Mouse (Mus musculus) embryonic stem cell, embryonic (primary cell): ENCODE data around the gene Thra.

Experiments used
- CTCF ChIA-PET, 4 experiments: fragments of 300-600 bp in 2 of 4; fragments of 350-600 bp in 2 of 4; sonication (Branson Sonifier 250); formaldehyde crosslinking; loops; one replicate each; lab custom pipeline; 2022; ENCODE audit warnings: inconsistent platforms in 2 of 4; lab: Charles Lee
- POLR2A ChIA-PET, 4 experiments: fragments of 300-600 bp in 2 of 4; fragments of 350-600 bp in 2 of 4; sonication (Branson Sonifier 250); formaldehyde crosslinking; loops; one replicate each; lab custom pipeline; 2022; ENCODE audit warnings: antibody characterized with exemption in 4 of 4, inconsistent platforms in 1 of 4; lab: Charles Lee

The Thra gene

GRCm38 (mm10) chr11:98785772-98786281 lies 45.4 kb downstream of the Thra start:
- ChIA-PET POLR2A (interaction anchor here (0.8 to 5.9 kb wide), 34 partner anchors 9 to 156 kb away, joined by 3 to 36 read pairs (median 6); partner anchors contain the start of genes Nr1d1 (in 2 of the 4), Thra (in 2 of the 4), Cdc6 (in 1 of the 4) and Gsdma (in 1 of the 4)), CTCF (interaction anchor here (0.5 to 4.3 kb wide), 39 partner anchors 8 to 217 kb away, joined by 3 to 76 read pairs (median 7); partner anchors contain the start of genes Csf3 (in 3 of the 4), Nr1d1 (in 2 of the 4), Thra (in 2 of the 4) and Msl1 (in 1 of the 4))

GRCm38 (mm10) chr11:98786359-98787214 lies 46.1 kb downstream of the Thra start:
- CTCF ChIA-PET: interaction anchor here (0.5 to 4.3 kb wide), 113 partner anchors 9 to 1853 kb away, joined by 3 to 76 read pairs (median 4); partner anchors contain the start of genes Csf3 (in 3 of the 4), Nr1d1 (in 3 of the 4), Psmd3 (in 3 of the 4) and Thra (in 2 of the 4)
- POLR2A ChIA-PET: interaction anchor here (0.7 to 5.9 kb wide), 50 partner anchors 9 to 155 kb away, joined by 3 to 36 read pairs (median 6); partner anchors contain the start of genes Psmd3 (in 3 of the 4), Msl1 (in 2 of the 4), Nr1d1 (in 2 of the 4) and Thra (in 2 of the 4)

GRCm38 (mm10) chr11:98787229-98787628 lies 46.8 kb downstream of the Thra start:
- POLR2A ChIA-PET: interaction anchor here (0.7 to 5.9 kb wide), 44 partner anchors 8 to 154 kb away, joined by 3 to 36 read pairs (median 6); partner anchors contain the start of genes Psmd3 (in 3 of the 4), Msl1 (in 2 of the 4), Nr1d1 (in 2 of the 4) and Thra (in 2 of the 4)
- CTCF ChIA-PET: interaction anchor here (0.6 to 4.3 kb wide), 101 partner anchors 9 to 1853 kb away, joined by 3 to 76 read pairs (median 5); partner anchors contain the start of genes Csf3 (in 3 of the 4), Nr1d1 (in 3 of the 4), Psmd3 (in 2 of the 4) and Thra (in 2 of the 4)

- POLR2A ChIA-PET: interaction anchor here in 2 of 4 experiments (0.6 to 5.9 kb wide), 23 partner anchors 10 to 106 kb away, joined by 3 to 36 read pairs (median 8); partner anchors contain the start of genes Nr1d1 (in 2 of the 2), Msl1 (in 1 of the 2), Psmd3 (in 1 of the 2) and Thra (in 1 of the 2)
- CTCF ChIA-PET: interaction anchor here in 3 of 4 experiments (0.8 to 4.3 kb wide), 31 partner anchors 11 to 364 kb away, joined by 3 to 76 read pairs (median 9); partner anchors contain the start of genes Psmd3 (in 2 of the 3), Thra (in 2 of the 3), Csf3 (in 1 of the 3) and Mien1 (in 1 of the 3)
Measured at GRCm38 (mm10) chr11:98787691-98788090, 47.3 kb downstream of the Thra start.

GRCm38 (mm10) chr11:98788139-98788538 lies 47.7 kb downstream of the Thra start:
- POLR2A ChIA-PET: interaction anchor here in 2 of 4 experiments (0.6 to 5.9 kb wide), 21 partner anchors 9 to 107 kb away, joined by 3 to 36 read pairs (median 11); partner anchors contain the start of genes Psmd3 (in 2 of the 2), Msl1 (in 1 of the 2) and Nr1d1 (in 1 of the 2)

GRCm38 (mm10) chr11:98788550-98789218 lies 48.2 kb downstream of the Thra start:
- POLR2A ChIA-PET: interaction anchor here (0.5 to 5.9 kb wide), 45 partner anchors 8 to 1663 kb away, joined by 3 to 36 read pairs (median 4); partner anchors contain the start of genes Msl1 (in 1 of the 4), Nr1d1 (in 1 of the 4), Ormdl3 (in 1 of the 4) and Psmd3 (in 1 of the 4)

More at GRCm38 (mm10) chr11:98788139-98788538, 47.7 kb downstream of the Thra start:
- CTCF ChIA-PET: interaction anchor here (0.7 to 4.3 kb wide), 18 partner anchors 12 to 106 kb away, joined by 3 to 66 read pairs (median 8); partner anchors contain the start of genes Csf3 (in 2 of the 4), Nr1d1 (in 1 of the 4) and Thra (in 1 of the 4)

GRCm38 (mm10) chr11:98789219-98789807 lies 48.9 kb downstream of the Thra start:
- ChIA-PET POLR2A (interaction anchor here (0.6 to 5.9 kb wide), 47 partner anchors 8 to 1663 kb away, joined by 3 to 36 read pairs (median 3); partner anchors contain the start of genes Eif1 (in 1 of the 4), Msl1 (in 1 of the 4), Nr1d1 (in 1 of the 4) and Ormdl3 (in 1 of the 4)), CTCF (interaction anchor here (0.5 to 4.3 kb wide), 35 partner anchors 13 to 447 kb away, joined by 3 to 66 read pairs (median 4); partner anchors contain the start of genes Nr1d1 (in 2 of the 4), Casc3 (in 1 of the 4), Cdc6 (in 1 of the 4) and Csf3 (in 1 of the 4))

More at GRCm38 (mm10) chr11:98788550-98789218, 48.2 kb downstream of the Thra start:
- CTCF ChIA-PET: interaction anchor here (0.5 to 4.3 kb wide), 33 partner anchors 12 to 205 kb away, joined by 3 to 66 read pairs (median 4); partner anchors contain the start of genes Csf3 (in 2 of the 4), Nr1d1 (in 2 of the 4), Casc3 (in 1 of the 4) and Cdc6 (in 1 of the 4)

- ChIA-PET CTCF (interaction anchor here (0.5 to 2.1 kb wide), 13 partner anchors 16 to 447 kb away, joined by 3 to 10 read pairs (median 4); no protein-coding TSS in a partner anchor), POLR2A (interaction anchor here (0.6 to 5.9 kb wide), 22 partner anchors 8 to 1530 kb away, joined by 3 to 36 read pairs (median 4); partner anchors contain the start of genes Eif1 (in 1 of the 4), Msl1 (in 1 of the 4) and Nr1d1 (in 1 of the 4))
Measured at GRCm38 (mm10) chr11:98789824-98790223, 49.4 kb downstream of the Thra start.

- ChIA-PET POLR2A (interaction anchor here (0.6 to 5.9 kb wide), 13 partner anchors 9 to 192 kb away, joined by 3 to 36 read pairs (median 4); partner anchors contain the start of genes Gjd3 (in 1 of the 4) and Nr1d1 (in 1 of the 4)), CTCF (interaction anchor here in 3 of 4 experiments (0.6 to 1.2 kb wide), 5 partner anchors 11 to 732 kb away, joined by 3 to 6 read pairs (median 5); no protein-coding TSS in a partner anchor)
Measured at GRCm38 (mm10) chr11:98790631-98791205, 50.3 kb downstream of the Thra start.

- ChIA-PET POLR2A (interaction anchor here in 3 of 4 experiments (0.6 to 3.4 kb wide), 20 partner anchors 9 to 319 kb away, joined by 3 to 27 read pairs (median 4); partner anchors contain the start of genes Nr1d1 (in 2 of the 3), Casc3 (in 1 of the 3), Psmd3 (in 1 of the 3) and Thra (in 1 of the 3)), CTCF (interaction anchor here in 3 of 4 experiments (0.5 to 1.4 kb wide), 7 partner anchors 34 to 178 kb away, joined by 3 to 5 read pairs (median 3); partner anchors contain the start of gene Thra (in 1 of the 3))
Measured at GRCm38 (mm10) chr11:98791448-98791847, 51.0 kb downstream of the Thra start.

GRCm38 (mm10) chr11:98792081-98792480 lies 51.6 kb downstream of the Thra start:
- ChIA-PET CTCF (interaction anchor here in 3 of 4 experiments (0.5 to 1.4 kb wide), 14 partner anchors 18 to 539 kb away, joined by 3 to 5 read pairs (median 3); partner anchors contain the start of gene Thra (in 1 of the 3)), POLR2A (interaction anchor here in 3 of 4 experiments (0.6 to 1.8 kb wide), 20 partner anchors 10 to 319 kb away, joined by 3 to 16 read pairs (median 4); partner anchors contain the start of genes Nr1d1 (in 2 of the 3), Casc3 (in 1 of the 3), Psmd3 (in 1 of the 3) and Thra (in 1 of the 3))

GRCm38 (mm10) chr11:98794469-98795014 lies 54.1 kb downstream of the Thra start:
- ChIA-PET CTCF (interaction anchor here in 1 of 4 experiments (0.8 to 2.5 kb wide), 3 partner anchors 15 to 83 kb away, joined by 3 to 11 read pairs (median 3); no protein-coding TSS in a partner anchor), POLR2A (interaction anchor here in 2 of 4 experiments (0.8 to 6.3 kb wide), 9 partner anchors 8 to 72 kb away, joined by 3 to 82 read pairs (median 11); partner anchors contain the start of genes Casc3 (in 1 of the 2) and Thra (in 1 of the 2))

- CTCF ChIA-PET: interaction anchor here in 2 of 4 experiments (0.6 to 2.6 kb wide), 9 partner anchors 8 to 177 kb away, joined by 3 to 21 read pairs (median 4); partner anchors contain the start of gene Psmd3 (in 1 of the 2)
- POLR2A ChIA-PET: interaction anchor here (0.5 to 6.3 kb wide), 29 partner anchors 8 to 1525 kb away, joined by 3 to 82 read pairs (median 6); partner anchors contain the start of genes Nr1d1 (in 2 of the 4), Casc3 (in 1 of the 4) and Thra (in 1 of the 4)
Measured at GRCm38 (mm10) chr11:98795015-98795713, 54.7 kb downstream of the Thra start, which contains the start of gene Msl1. Gene Msl1 (plus strand): TSS chr11:98795516.
